Mouse (Mus musculus) intestine, embryonic 14.5 days (tissue): ENCODE measurements around the gene Cidec. TPM values are rescaled to one million over a fixed set of nuclear protein-coding genes. Genes with fewer than 3 reads are reported as not detected.
A peak's percentile ranks its signal among the peaks of the same experiment; 100 is the strongest.

Experiments
- ATAC-seq: fragments of 200-750 bp; cut with Nextera tagmentation; replicated peaks from 2 replicates; pipeline ENCODE4 v1.8.0; 2017; ENCODE audit warnings: low read depth, moderate number of reproducible peaks, moderate TSS enrichment, moderate library complexity; ENCODE audit not compliant: low FRiP score, low TSS enrichment
- DNase-seq: peaks from one replicate; pipeline ENCODE4 v3.0.0-alpha.2; 2018; ENCODE audit warnings: low spot score
- H3K27ac ChIP-seq: fragments of 300-500 bp; sonication (generic); 2 replicates; pipeline ENCODE4 v1.5.1; 2014; ENCODE audit warnings: low read depth, mild to moderate bottlenecking, control low read depth
- H3K27me3 ChIP-seq: fragments of 300-500 bp; sonication (generic); replicated peaks from 2 replicates; pipeline ENCODE4 v1.6.1; 2014; ENCODE audit warnings: low read length, control low read depth; ENCODE audit not compliant: control insufficient read depth, insufficient read depth
- H3K36me3 ChIP-seq: fragments of 300-500 bp; sonication (generic); 2 replicates; pipeline ENCODE4 v1.6.1; 2014; ENCODE audit warnings: low read length, control low read depth; ENCODE audit not compliant: control insufficient read depth, insufficient read depth
- H3K4me1 ChIP-seq: fragments of 300-500 bp; sonication (generic); replicated peaks from 2 replicates; pipeline ENCODE4 v1.6.1; 2014; ENCODE audit warnings: low read length, control low read depth, mixed read lengths; ENCODE audit not compliant: control insufficient read depth, insufficient read depth
- H3K4me2 ChIP-seq: fragments of 300-500 bp; sonication (generic); 2 replicates; pipeline ENCODE4 v1.6.1; 2014; ENCODE audit warnings: low read length
- H3K4me3 ChIP-seq: fragments of 300-500 bp; sonication (generic); 2 replicates; pipeline ENCODE4 v1.5.1; 2014; ENCODE audit warnings: low read depth, low read length, control low read depth, mixed read lengths
- H3K9ac ChIP-seq: fragments of 300-500 bp; sonication (generic); 2 replicates; pipeline ENCODE4 v1.6.1; 2014; ENCODE audit warnings: mild to moderate bottlenecking, low read length
- H3K9me3 ChIP-seq: fragments of 300-500 bp; sonication (generic); 2 replicates; pipeline ENCODE4 v1.6.1; 2016; ENCODE audit warnings: low read length, control low read depth; ENCODE audit not compliant: control insufficient read depth
- WGBS: fragments of 180-500 bp; shearing (Covaris S2); extraction: QIAGEN DNeasy Blood & Tissue Kit; methylation state at CpG from one replicate; pipeline ENCODE4 v1.1.7; 2014; 5-methylcytosine and 5-hydroxymethylcytosine counted together
- polyA plus RNA-seq: library from polyadenylated mRNA; unstranded; fragments of >200 nt; fragmentation: Nextera tagmentation; extraction: Ambion mirVana; gene quantifications from 2 replicates; pipeline ENCODE4 v1.2.1, GENCODE M21; 2014

Cidec gene
- polyA plus RNA-seq, 1 experiment from 2014 or later, result 3.1 TPM

DNA sequence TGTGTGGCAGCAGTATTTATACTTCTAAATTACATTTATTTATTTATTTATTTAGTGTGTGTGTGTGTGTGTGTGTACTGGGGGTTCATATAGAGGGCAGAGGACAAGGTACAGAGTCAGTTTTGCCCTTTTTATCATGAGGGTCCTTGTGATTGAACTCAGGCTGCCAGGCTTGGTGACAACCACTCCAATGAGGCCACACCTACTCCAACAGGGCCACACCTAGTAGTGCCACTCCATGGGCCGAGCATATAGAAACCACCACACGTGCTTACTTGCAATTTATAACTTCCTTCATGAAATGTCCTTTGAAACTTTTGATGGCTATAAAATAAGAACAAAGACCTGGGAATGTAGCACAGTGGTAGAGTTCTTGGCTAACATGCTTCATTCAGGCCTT lies 37.7 kb upstream of the Cidec start:
- H3K36me3 ChIP-seq, result no peaks in the 10 kb centered on the region
- WGBS, result 80% methylated on average over 2 of the region's 2 CpGs
- ATAC-seq, result no peak

GRCm38 (mm10) chr6:113472061-113472460 lies 36.5 kb upstream of the Cidec start:
- Histone ChIP-seq H3K9ac (no peak overlapping the region), H3K4me2 (peak overlapping the region; percentile 45), H3K36me3 (no peaks in the 10 kb centered on the region), H3K9me3 (no peaks in the 10 kb centered on the region), H3K27ac (no peak overlapping the region), H3K4me1 (0 out of 2 replicates have a peak, but pooled peaks cover 16% of the 10 kb centered on the region), H3K27me3 (0 out of 2 replicates have a peak, but pooled peaks cover 9% of the 10 kb centered on the region), H3K4me3 (no peak overlapping the region)
- DNase-seq (no peak), ATAC-seq (no peak)
- WGBS, result 62% methylated on average over 10 of the region's 10 CpGs

More for the DNA sequence above, 37.7 kb upstream of the Cidec start:
- Histone ChIP-seq H3K9me3 (no peaks in the 10 kb centered on the region), H3K4me2 (no peak overlapping the region), H3K4me3 (no peak overlapping the region), H3K27me3 (0 out of 2 replicates have a peak, but pooled peaks cover 9% of the 10 kb centered on the region), H3K27ac (no peak overlapping the region), H3K4me1 (0 out of 2 replicates have a peak, but pooled peaks cover 16% of the 10 kb centered on the region), H3K9ac (no peak overlapping the region)
- DNase-seq, result no peak

- Histone ChIP-seq H3K27ac (no peak within 1 kb of the TSS), H3K4me1 (0 out of 2 replicates have a peak, but pooled peaks cover 16% of the 10 kb centered on the region), H3K27me3 (0 out of 2 replicates have a peak, but pooled peaks cover 9% of the 10 kb centered on the region), H3K36me3 (no peaks in the 10 kb centered on the region), H3K9me3 (no peaks in the 10 kb centered on the region), H3K4me2 (peak within 1 kb of the TSS; percentile 45), H3K4me3 (peak within 1 kb of the TSS; percentile 12; the same call in 1 of the 2 replicates), H3K9ac (peak within 1 kb of the TSS; percentile 29; the same call in 1 of the 2 replicates)
- WGBS, result 24% methylated on average over 12 of the region's 12 CpGs
- DNase-seq (peak; percentile 63), ATAC-seq (peak; percentile 45; the same call in 1 of the 2 replicates)
Measured at GRCm38 (mm10) chr6:113471297-113471936, 35.9 kb upstream of the Cidec start, which contains the start of gene Il17rc. Gene Il17rc (plus strand): TSS chr6:113471427.

GRCm38 (mm10) chr6:113469432-113469831 lies 33.9 kb upstream of the Cidec start:
- ATAC-seq, result peak; percentile 60

DNA sequence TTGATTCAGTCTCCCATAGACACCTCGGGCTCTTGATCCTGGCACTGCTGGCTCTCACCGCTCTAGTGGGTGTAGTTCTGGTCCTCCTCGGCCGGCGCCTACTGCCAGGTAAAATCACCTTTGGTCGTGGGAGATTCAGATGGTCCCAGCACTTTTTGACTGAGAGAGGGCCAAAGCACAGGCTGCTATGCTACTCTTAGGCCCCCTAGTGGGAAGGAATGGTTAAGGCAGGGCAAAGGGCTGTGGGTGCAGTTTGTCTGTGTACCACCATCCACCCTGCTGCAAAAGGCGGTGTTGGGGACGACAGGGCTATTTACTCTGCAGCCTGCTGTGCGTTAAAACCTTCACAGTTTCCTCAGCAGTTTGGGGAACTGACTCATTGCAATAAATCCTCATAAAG lies 33.5 kb upstream of the Cidec start:
- ATAC-seq, result peak; percentile 59

More at GRCm38 (mm10) chr6:113469432-113469831, 33.9 kb upstream of the Cidec start:
- 2% methylated on average over 31 of the region's 31 CpGs for WGBS
- no peak overlapping the region for H3K27ac ChIP-seq
- H3K9ac ChIP-seq, result peak overlapping the region; percentile 31
- H3K4me2 ChIP-seq, result peak overlapping the region; percentile 65
- H3K27me3 ChIP-seq, result 0 out of 2 replicates have a peak, but pooled peaks cover 9% of the 10 kb centered on the region
- 0 out of 2 replicates have a peak, but pooled peaks cover 16% of the 10 kb centered on the region for H3K4me1 ChIP-seq
- peak; percentile 93 for DNase-seq
- H3K36me3 ChIP-seq, result no peaks in the 10 kb centered on the region
- H3K9me3 ChIP-seq, result no peaks in the 10 kb centered on the region
- peak overlapping the region; percentile 27 for H3K4me3 ChIP-seq

GRCm38 (mm10) chr6:113468512-113468911 lies 33.0 kb upstream of the Cidec start:
- H3K4me3 ChIP-seq, result no peak overlapping the region
- H3K9ac ChIP-seq, result no peak overlapping the region
- no peaks in the 10 kb centered on the region for H3K9me3 ChIP-seq
- no peak for DNase-seq
- 0 out of 2 replicates have a peak, but pooled peaks cover 9% of the 10 kb centered on the region for H3K27me3 ChIP-seq
- H3K4me1 ChIP-seq, result 0 out of 2 replicates have a peak, but pooled peaks cover 16% of the 10 kb centered on the region
- no peak overlapping the region for H3K4me2 ChIP-seq
- no peak for ATAC-seq
- no peak overlapping the region for H3K27ac ChIP-seq
- 84% methylated on average over 3 of the region's 3 CpGs for WGBS
- H3K36me3 ChIP-seq, result no peaks in the 10 kb centered on the region

More for the DNA sequence above, 33.5 kb upstream of the Cidec start:
- WGBS, result 8% methylated on average over 9 of the region's 9 CpGs
- peak overlapping the region; percentile 65 for H3K4me2 ChIP-seq
- H3K27me3 ChIP-seq, result 0 out of 2 replicates have a peak, but pooled peaks cover 9% of the 10 kb centered on the region
- H3K9ac ChIP-seq, result peak overlapping the region; percentile 31; the same call in 1 of the 2 replicates
- H3K4me3 ChIP-seq, result peak overlapping the region; percentile 27
- H3K27ac ChIP-seq, result no peak overlapping the region
- H3K4me1 ChIP-seq, result 0 out of 2 replicates have a peak, but pooled peaks cover 16% of the 10 kb centered on the region
- DNase-seq, result peak; percentile 83
- H3K36me3 ChIP-seq, result no peaks in the 10 kb centered on the region
- no peaks in the 10 kb centered on the region for H3K9me3 ChIP-seq

DNA sequence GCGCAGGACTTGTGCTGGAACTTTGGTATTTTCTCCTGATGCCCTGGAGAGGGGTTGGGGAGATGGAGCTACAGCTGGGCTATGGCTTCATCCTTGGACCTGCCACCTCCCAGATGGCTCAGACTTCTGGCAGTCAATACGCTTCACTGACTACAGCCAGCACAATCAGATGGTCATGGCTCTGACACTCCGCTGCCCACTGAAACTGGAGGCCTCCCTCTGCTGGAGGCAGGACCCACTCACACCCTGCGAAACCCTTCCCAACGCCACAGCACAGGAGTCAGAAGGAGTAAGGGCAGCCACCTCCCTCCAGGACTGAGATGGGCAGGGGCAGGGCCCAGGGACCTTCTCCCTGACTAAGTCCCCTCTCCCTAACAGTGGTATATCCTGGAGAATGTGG lies 30.0 kb upstream of the Cidec start:
- no peak overlapping the region for H3K4me3 ChIP-seq
- no peak overlapping the region for H3K9ac ChIP-seq
- 0 out of 2 replicates have a peak, but pooled peaks cover 4% of the 10 kb centered on the region for H3K4me1 ChIP-seq
- H3K27ac ChIP-seq, result no peak overlapping the region
- H3K4me2 ChIP-seq, result no peak overlapping the region
- ATAC-seq (no peak), DNase-seq (no peak)
- WGBS, result 64% methylated on average over 5 of the region's 5 CpGs
- no peaks in the 10 kb centered on the region for H3K36me3 ChIP-seq
- no peaks in the 10 kb centered on the region for H3K9me3 ChIP-seq
- H3K27me3 ChIP-seq, result 0 out of 2 replicates have a peak, but pooled peaks cover 5% of the 10 kb centered on the region

DNA sequence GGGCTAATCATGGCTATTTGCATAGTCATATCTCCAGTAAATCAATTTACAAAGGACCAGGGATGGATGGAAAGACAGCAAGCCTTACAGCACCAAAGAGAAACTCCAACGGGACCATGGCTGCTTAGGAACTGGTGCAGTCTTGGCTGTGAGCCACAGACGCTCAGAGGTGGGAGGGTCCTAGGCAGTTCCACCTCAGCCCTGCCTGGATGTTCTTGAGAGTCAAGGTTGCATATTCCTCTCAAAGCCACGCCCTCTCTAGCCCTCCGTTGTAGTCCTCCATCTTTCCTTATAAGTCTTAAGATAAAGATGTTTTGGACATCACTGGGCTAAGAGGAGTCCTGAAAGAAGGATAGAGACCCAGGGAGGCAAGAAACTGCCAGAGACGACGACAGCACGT lies 28.5 kb upstream of the Cidec start:
- H3K4me3 ChIP-seq, result no peak overlapping the region
- H3K9me3 ChIP-seq, result no peaks in the 10 kb centered on the region
- H3K4me1 ChIP-seq, result 0 out of 2 replicates have a peak, but pooled peaks cover 2% of the 10 kb centered on the region
- no peak overlapping the region for H3K4me2 ChIP-seq
- DNase-seq (no peak), ATAC-seq (no peak)
- 68% methylated on average over 7 of the region's 7 CpGs for WGBS
- no peak overlapping the region for H3K9ac ChIP-seq
- H3K27me3 ChIP-seq, result no peaks in the 10 kb centered on the region
- H3K36me3 ChIP-seq, result no peaks in the 10 kb centered on the region
- no peak overlapping the region for H3K27ac ChIP-seq
